Mouse (Mus musculus): ENCODE results near the gene Cyld.
A peak's percentile ranks its signal among the peaks of the same experiment; 100 is the strongest.
"Not testable (repeated sequence)": the region's sequence is repeated elsewhere in the genome, so short reads cannot be mapped to it uniquely, and the experiment has no call there.

The Cyld gene

DNA sequence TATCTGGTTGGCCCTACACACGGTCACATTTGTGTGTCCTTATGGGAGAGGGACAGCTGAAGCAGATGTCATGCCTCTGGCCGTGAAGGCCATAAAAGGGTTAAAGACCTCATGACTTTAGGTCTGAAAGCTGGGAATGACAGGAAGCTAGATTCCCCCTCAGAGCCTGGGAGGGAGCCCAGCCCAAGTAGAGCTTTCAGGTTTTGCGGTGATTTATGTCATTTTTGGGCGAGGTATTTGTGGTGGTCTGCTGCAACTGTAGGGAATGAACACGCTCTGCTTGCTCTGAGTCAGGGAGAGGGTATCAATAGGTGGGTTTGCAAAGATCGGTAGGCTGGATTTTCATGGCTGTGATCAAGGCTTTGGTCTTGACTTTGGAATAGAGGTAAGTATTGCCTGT is 6.9 kb upstream of the Cyld start:
- no peak for DNase-seq

DNA sequence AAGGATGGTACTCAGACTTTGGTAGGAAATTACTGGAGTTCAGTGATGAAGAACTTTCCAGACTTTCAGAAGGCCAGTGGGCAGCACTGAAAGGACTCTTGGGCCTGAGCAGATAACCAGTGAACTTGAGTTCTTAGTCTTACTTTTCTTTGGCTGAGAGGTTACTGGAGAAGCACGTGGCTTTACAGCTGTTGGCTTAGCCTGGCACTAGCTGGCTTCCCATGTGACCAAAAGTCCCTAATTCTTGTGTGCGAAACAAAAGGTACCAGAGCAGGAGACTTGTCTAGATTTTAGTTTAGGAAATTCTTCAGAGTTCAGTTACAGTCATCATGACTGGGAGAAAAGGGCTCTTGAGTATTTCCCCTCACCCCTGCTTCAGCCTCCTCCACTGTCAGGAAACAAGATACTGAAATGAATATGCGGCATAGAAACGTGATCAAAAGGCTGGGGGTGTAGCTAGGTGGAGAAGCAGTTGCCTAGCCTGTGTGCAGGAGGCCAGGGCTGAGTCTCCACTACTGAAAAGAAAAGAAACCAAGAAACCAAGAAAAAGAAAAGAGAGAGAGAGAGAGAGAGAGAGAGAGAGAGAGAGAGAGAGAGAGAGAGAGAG is 5.4 kb upstream of the Cyld start:
- DNase-seq, result no peak

DNA sequence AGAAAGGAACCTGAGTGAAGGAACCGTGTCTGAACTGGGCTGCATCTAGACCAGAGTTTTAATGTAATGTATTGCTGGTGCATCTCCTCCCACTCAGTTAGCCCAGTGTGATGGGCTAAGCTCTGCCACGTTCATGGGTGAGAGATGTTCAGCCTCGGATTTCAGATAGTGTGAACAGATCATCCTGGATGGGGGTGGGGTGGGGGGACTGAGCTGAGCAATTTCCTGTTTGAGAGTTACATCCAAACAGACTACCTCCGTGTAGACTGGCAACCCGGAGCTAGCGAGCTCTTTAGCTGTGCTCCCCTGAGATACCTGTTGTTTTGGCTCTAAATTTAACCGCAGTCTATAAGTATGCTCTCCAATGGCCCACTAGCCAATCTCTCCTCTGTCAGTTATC is 4.9 kb upstream of the Cyld start:
- no peak for DNase-seq

DNA sequence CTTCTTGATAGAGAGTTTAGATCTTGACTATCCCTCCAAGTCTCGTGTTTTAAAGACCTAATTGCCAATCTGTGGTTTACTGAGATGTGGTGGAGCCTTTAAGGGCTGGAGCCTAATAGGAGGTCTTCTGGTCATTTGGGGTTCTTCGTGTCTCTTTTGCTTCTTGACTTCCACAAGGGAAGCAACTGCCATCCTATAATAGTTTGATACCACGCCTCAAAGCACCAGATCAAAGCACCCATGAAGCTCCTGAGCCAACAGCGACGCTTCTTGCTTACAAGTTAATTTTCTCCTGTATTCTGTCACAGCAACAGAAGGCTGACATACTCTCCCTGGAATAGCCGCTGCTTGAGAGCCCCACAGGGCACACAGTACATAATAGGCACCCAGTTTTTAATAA is 4.0 kb upstream of the Cyld start:
- DNase-seq, result no peak

DNA sequence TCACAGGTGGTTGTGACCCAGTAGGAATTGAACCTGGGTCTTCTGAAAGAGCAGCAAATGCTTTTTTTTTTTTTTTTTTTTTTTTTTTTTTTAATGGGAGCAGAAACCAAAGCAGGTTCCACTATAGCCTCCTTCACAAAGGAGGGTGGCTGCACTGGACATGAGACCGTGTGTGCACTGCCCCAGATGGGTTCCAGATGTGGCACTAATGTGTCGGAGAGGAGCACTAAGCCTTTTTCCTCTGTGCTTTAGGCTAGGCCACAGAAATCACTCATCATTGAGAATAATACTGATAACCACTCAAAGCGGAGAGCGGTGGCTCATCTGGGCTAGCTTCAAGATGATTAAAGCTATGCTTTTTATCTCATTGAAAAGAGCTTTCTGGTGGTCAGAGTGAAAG is 3.5 kb upstream of the Cyld start:
- no peak for DNase-seq

DNA sequence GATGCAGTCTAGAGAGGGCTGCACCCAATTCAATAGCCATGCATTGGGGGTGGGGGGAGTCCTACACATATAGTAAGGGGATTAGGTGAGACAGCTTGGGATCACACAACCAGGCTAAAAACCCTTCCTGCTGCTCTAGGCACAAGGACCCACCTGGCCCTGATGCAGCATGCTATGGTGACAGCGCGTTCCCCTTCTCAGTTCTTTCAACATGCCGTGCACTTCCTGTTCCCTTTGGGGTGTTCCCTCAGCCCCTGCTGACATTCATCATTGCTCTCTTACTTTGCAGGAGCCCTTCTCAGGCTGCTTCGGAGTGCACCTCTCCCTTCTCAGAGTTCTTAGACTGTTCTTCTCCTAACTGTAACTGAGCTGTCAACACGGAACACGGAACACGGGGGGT is 2.5 kb upstream of the Cyld start:
- no peak for DNase-seq

DNA sequence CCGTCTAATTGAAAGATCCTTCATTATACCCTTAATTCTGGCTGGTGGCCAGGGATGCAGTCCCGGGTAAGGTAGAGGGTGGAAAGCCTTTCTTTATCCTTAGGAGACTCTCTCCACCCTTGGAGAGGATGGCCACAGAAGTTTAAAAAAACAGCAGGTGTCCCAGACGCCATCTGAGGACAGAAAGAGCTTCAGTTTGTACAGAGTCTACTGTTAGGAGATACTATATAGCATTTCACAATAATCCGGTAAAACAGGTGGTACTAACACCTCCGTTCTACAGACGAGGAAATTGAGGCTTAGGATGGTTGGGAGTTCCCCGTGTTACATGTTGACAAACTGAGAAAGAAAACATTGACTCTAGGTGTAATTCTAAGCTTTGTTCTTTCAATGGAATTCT is 600 bp upstream of the Cyld start:
- DNase-seq, result no peak

DNA sequence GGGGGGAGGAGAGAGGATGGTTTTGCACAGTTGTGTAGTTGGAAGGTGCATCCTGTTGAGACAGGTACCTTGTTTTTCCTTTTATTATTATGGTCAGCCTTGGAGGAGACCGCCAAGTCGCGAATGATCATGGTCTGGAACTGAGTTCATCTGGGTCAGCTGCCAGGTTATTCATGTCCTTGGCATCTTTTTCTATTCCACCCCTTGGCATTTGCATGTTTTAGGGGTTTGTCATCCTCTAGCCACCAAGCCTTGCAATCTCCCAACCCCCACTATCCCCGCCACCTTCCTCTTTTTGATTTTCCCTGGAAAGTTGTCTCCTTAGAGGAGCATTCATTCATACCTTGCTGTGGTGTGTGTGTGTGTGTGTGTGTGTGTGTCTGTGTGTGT is 809 bp downstream of the Cyld start:
- peak; percentile 56 for DNase-seq

DNA sequence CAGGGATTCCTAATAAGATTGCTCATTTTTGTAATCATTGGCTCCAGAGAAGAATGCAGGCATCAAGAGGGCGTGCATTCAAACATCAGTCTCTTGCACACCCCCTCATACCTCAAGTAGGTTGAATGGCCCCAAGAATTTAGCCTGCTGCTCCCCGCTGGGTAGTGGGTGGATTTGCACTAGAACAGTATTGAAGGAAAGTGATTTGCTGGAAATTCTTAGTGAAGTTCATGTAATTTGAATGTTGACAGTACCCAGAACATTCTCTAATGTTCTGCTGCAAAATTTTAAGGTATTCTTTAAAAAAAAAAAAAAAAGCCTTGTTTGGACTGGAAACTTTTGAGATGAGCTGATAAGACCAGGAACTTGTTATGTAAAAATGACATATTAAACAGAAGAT is 1.2 kb downstream of the Cyld start:
- no peak for DNase-seq

DNA sequence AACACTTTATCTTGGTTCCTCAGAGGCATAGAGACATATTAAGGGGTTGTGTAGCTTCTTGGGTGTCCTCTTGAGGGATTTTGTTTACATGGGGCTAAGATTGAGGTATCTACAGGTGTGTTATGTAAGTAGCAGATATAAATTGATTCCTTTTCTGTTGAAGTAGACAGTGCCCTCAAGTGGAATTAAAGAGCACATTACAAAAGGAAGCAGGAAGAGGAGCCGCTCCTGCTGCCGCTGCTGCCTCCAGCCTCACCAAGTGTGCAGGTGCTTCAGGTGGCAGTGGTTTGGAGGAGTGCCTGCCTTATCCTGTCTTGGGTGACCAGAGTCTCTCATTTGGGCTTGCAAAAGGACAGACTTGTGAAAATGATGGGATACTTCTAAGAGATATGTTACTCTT is 4.8 kb downstream of the Cyld start:
- peak; percentile 39 for DNase-seq

DNA sequence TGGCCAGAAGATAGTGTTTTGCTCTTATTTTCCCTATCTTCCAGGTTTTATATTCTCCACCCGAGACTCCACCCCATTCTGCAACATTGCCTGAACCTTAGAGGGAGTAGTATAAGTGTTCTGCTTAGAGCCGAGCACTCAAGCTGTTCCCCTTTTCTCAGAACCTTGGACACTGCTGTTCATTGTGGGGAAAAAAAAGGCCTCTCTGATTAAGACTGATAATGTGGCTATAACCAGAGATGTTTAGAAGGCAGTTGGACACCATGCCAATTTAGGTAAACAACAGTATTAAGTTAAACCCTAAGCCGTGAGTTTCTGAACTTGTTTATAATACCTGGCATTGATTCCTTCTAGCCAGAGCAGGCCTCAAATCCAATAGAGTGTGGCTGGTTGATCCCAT is 6.0 kb downstream of the Cyld start:
- no peak for DNase-seq

DNA sequence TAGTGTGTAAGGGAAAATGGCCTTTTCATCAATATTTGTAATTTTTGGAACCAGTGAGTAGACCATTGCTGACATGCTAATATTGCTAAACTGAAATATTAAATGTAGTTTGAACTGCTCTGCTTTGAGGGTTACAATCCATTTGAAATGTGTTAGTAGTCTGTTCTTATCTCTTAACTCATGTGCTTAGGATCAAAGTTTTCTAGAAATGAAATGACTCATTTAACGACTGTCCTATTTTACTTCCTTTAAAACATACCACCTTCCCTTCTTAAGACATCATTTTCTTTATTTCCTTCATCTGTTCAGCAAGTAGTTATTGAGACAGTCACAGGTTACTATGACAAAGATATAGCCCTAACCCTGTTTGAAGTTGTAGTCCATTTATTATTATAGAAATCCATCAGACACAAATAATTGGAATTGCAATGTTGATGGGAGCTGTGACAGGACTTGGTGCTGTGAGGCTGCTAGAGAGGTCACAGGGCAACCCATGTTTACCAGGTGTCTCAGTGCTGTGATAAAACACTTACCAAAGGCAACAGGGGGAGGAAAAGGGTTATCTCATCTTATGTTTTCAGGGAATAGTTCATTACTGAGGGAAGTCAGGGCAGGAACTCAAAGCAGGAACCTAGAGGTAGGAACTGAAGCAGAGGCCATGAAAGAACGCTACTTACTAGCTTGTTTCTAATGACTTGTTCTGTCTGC is 26.6 kb downstream of the Cyld start:
- DNase-seq, result no peak

DNA sequence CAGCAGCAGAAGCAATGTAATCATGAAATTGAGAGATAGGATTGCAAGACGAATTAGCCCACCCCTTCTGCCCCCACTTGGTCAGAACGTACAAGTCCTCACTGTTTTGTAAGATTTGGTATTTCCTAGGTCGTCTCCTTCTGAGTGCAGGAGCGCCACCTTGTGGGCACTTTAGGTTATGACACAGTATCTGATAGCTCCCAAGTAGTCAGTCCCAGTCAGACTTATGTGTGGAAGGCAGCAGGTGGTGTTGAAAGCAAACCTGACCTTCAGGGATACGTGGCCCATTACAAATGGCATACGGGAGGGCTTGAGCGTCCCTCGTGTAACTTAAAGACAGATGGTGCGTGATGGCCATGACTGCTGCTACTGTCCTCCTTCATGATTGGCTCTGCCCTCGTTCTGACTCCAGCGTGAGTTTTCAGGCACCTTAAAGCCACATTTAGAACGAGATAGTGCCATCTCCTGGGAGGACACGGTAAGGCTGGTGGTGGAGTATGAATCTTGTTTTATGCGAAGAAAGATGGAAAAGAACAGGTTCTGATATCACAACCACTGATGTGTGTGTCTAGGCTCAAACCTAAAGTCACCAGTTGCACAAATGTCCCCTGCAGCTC is 58.5 kb downstream of the Cyld start:
- peak; percentile 82 for DNase-seq

DNA sequence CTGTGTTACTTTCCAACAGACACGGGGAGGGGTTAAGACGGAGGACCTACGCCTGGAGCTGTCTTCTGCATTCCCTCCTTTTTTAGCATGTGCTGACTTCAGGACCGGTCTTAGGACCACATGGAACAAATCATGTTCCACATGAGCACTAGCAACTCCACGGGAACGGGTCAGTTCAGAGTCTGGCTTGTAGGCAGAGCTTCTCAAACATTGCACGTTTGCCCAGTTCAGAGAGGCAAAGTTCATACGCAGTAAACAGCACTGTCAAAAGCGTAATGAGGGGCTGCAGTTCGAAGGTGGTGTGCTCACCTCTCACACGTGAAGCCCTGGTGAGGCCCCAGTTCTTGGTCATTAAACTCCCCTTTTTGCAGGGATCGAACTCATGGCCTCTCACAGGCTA is 65.2 kb downstream of the Cyld start:
- DNase-seq, result no peak

DNA sequence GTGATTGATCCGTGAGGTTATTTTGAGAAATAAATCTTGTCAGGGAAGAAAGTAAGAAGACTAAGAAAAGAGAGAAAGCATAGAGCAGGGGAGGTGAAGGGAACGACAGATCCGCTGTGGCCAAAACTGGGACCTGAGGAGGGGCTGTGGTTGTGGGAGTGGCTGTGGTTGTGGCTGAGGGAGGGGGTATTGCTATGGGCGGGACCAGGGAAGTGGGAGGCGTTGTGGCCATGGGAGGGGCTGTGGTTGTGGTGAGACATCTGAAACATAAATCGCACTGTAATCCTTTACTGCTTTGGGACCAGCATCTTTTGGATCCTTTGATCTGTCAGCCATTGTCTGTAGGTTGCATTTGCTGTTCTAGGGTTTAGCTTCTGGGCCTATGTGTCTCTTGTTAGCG is 74.4 kb downstream of the Cyld start:
- DNase-seq, result no peak

DNA sequence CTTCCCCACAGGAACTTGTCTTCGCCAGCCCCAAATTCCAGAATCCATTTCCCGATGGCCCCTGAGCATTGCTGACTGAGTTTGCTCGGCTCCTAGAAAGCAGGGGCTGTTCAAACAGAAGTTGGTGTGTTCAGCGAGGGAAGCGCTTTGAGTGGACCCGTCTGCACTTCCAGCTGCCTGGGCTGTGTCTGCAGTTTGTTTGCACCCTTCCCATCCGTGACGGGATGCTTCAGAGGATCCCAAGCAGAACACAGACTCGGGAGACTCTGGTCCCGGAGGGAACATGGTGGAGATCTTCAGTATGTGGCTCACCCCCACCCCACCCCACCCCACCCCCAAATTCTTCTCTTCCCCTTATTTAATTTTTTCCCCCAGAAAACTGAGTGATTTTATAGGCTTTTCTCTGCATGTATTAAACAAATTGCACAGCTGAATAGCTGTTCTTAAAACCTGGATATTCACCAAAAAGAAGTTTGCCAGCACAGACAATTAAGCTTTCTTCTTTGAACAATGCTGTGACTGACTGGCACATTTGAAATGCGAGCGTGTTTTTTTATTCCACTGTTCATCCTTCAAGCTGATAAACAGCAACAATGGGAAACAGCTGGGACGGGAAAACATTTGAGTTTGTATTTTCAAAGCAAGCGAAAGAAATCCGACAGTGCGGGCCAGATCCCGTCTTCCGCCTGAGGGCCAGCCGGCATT is 77.9 kb downstream of the Cyld start:
- no peak for DNase-seq

DNA sequence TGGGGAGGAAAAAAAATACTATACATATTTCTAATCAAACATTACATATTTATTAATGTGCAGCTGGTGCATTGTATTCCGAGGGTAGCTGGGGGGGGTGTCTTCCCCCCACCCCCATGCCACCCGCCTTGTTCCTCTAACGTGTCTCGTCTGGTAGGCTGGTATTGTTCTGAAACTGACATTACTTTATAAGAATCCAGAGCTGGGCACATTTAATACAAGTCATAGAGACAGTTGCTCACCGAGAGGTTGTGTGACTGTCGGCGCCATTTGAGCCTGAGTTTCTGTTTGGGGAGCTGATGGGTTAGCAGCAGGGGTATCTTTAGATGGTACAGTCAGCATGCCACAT is 78.4 kb downstream of the Cyld start:
- no peak for DNase-seq

DNA sequence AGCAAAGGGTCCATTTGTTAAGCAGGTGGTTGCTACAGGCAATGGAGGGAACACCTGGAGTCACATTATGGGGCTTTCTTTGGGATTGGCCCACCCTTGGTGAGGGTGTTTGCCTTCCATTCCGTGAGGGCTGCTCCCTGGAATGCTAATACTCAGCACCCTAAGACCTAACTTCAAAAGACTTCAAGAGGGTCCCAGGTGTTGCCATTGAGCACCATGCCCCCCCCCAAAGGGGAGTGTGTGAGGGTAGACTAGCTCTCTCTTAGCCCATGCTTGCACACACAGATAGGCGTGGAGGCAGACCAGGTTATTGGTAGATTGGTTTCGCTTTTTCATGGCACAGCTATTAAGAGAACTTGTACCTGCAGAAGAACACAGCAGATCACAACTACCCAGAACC is 83.3 kb downstream of the Cyld start:
- no peak for DNase-seq

DNA sequence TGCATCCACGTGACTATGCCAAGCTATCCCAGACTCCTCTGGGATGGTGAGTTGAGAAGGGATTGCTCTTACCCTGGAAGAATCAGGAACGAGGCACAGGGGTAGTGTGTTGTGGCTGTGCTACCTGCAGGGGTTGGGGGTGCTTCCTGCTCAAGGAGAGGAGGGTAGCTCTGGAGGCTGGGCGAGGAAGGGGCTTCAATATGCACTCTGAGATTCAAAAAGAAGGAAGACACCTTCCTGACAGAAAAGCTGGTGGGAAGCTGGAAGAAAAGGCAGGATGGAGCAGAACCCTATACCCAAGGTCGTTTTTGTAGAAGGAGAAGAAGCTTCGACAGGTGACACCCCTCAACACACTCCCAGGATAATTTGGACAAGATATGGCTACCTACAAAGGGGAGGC is 84.5 kb downstream of the Cyld start:
- no peak for DNase-seq

DNA sequence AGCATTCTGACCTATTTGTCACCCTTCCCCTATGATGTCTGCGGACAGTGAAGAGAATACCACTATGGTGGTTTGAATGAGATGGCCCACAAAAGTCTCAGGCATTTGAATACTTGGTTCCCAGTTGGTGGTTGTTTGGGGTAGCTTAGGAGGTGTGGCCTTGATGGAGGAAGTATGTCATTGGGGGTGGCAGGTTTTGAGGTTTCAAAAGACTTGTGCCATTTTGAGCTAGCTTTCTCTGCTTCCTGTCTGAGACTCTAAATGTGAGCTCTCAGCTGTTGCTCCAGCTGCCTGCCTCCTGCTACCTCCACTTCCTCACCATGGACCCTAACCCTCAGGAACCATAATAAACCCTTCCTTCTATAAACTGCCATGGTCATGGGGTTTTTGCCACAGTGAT is 86.9 kb downstream of the Cyld start:
- DNase-seq, result no peak

DNA sequence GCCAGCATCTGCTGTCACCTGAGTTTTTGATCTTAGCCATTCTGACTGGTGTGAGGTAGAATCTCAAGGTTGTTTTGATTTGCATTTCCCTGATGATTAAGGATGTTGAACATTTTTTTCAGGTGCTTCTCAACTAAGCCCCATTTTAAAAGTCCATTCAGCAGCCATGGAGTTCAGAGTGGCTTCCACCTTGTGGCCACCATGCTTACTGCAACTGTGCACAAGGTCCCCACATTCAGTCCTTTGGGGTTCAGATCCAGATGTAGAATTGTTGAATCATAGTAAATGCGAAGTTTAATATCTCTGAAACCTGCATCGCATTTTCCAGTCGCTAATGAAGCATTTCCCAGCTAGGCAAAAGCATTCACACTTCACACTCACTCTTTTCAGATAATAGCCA is 91.5 kb downstream of the Cyld start:
- DNase-seq, result not testable (repeated sequence)

DNA sequence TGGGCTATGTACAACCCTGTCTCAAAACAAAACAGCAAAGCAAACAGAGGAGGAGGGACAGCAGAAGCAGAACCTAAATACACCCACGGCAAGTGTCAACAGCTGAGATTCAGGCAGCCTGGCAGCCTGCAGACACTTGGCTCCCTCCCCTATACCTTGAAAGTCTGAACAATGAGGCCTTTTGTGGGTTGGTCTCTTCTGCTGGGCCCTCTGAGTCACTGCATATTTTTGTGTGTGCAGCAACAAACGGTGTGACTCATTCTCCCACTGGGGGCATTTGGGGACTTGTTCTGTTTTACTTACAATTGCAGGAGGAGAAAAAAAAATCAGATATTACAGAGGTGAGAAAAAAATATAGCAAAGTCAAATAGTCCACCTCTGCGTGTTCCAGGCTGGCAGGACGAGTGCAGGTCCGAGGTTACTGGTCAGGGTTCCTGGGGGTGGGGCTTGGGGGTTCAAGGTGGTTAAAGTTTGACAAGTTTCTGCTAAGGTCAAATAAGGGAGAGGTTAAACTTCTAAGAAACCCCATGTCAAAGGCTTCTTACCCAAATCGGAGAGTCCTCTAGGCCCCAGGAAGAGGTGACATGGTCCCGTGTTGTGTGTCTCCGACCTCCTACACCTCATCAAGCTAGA is 96.0 kb downstream of the Cyld start:
- no peak for DNase-seq

DNA sequence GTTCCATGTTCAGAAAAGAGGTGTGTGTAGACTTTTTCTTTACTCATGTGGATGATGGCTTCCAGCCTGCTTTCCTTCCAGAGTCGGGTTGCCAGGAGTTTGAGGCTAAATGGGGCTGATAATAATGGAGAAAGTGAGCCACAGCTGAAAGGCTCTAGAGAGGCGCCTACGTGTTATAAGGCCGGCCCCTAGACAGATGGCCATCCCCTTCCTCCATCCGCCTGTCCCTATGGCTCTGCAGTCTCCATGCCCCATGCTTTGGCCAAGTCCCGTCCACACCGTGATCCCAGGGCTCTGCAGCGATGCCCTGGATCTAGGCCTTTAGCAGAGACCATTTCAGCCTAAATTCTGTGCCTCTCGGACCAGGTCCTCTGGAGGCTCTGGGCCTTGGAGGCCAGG is 96.5 kb downstream of the Cyld start:
- no peak for DNase-seq

Measured in cerebellum, adult 8-10 months (tissue).